Mouse (Mus musculus): ENCODE data around the gene Epn3. TPM values are rescaled to one million over a fixed set of nuclear protein-coding genes. Genes with fewer than 3 reads are reported as not detected.

Gene Epn3
- polyA plus RNA-seq, 1 experiment from 2014 or later: 0.08 TPM

- Histone ChIP-seq H3K9ac (ENCODE audit: low read depth, low read length) (no peak overlapping the region), H3K27ac (ENCODE audit: low read length) (no peak overlapping the region), H3K4me3 (ENCODE audit: low read depth, low read length) (no peak overlapping the region), H3K4me1 (ENCODE audit: control insufficient read depth, low read depth, low read length) (no peaks in the 10 kb centered on the region), H3K27me3 (ENCODE audit: control insufficient read depth, insufficient read depth, low read depth, low read length) (no peaks in the 10 kb centered on the region), H3K36me3 (ENCODE audit: control insufficient read depth, insufficient read depth) (no peaks in the 10 kb centered on the region), H3K4me2 (ENCODE audit: low read depth, low read length) (no peak overlapping the region), H3K9me3 (replicated peaks; ENCODE audit: control insufficient read depth, low read length) (no peaks in the 10 kb centered on the region)
- WGBS (ENCODE audit: insufficient replicate concordance): 66% methylated on average over 4 of the region's 4 CpGs
- ATAC-seq (ENCODE audit: low read depth): no peak
Measured at GRCm38 (mm10) chr11:94542400-94542799, 42.6 kb upstream of the Epn3 start.

- Histone ChIP-seq H3K4me1 (ENCODE audit: control insufficient read depth, low read depth, low read length) (no peaks in the 10 kb centered on the region), H3K4me2 (ENCODE audit: low read depth, low read length) (no peak overlapping the region), H3K9ac (ENCODE audit: low read depth, low read length) (no peak overlapping the region), H3K4me3 (ENCODE audit: low read depth, low read length) (no peak overlapping the region), H3K27ac (ENCODE audit: low read length) (no peak overlapping the region), H3K36me3 (ENCODE audit: control insufficient read depth, insufficient read depth) (no peaks in the 10 kb centered on the region), H3K27me3 (ENCODE audit: control insufficient read depth, insufficient read depth, low read depth, low read length) (no peaks in the 10 kb centered on the region), H3K9me3 (replicated peaks; ENCODE audit: control insufficient read depth, low read length) (no peaks in the 10 kb centered on the region)
- WGBS (ENCODE audit: insufficient replicate concordance): 64% methylated on average over 7 of the region's 7 CpGs
- no peak for ATAC-seq (ENCODE audit: low read depth)
Measured at GRCm38 (mm10) chr11:94539761-94540160, 40.0 kb upstream of the Epn3 start.

- 56% methylated on average over 8 of the region's 8 CpGs for WGBS (ENCODE audit: insufficient replicate concordance)
- no peak for ATAC-seq (ENCODE audit: low read depth)
- H3K4me1 ChIP-seq (ENCODE audit: control insufficient read depth, low read depth, low read length): no peaks in the 10 kb centered on the region
- no peaks in the 10 kb centered on the region for H3K36me3 ChIP-seq (ENCODE audit: control insufficient read depth, insufficient read depth)
- no peaks in the 10 kb centered on the region for H3K27me3 ChIP-seq (ENCODE audit: control insufficient read depth, insufficient read depth, low read depth, low read length)
- H3K9me3 ChIP-seq (replicated peaks; ENCODE audit: control insufficient read depth, low read length): no peaks in the 10 kb centered on the region
- H3K4me2 ChIP-seq (ENCODE audit: low read depth, low read length): no peak overlapping the region
- H3K4me3 ChIP-seq (ENCODE audit: low read depth, low read length): no peak overlapping the region
- no peak overlapping the region for H3K27ac ChIP-seq (ENCODE audit: low read length)
- H3K9ac ChIP-seq (ENCODE audit: low read depth, low read length): no peak overlapping the region
Measured at GRCm38 (mm10) chr11:94538733-94539292, 39.0 kb upstream of the Epn3 start.

- ATAC-seq (ENCODE audit: low read depth): no peak
- no peaks in the 10 kb centered on the region for H3K36me3 ChIP-seq (ENCODE audit: control insufficient read depth, insufficient read depth)
- no peak overlapping the region for H3K27ac ChIP-seq (ENCODE audit: low read length)
- WGBS (ENCODE audit: insufficient replicate concordance): 57% methylated on average over 8 of the region's 8 CpGs
- H3K4me1 ChIP-seq (ENCODE audit: control insufficient read depth, low read depth, low read length): no peaks in the 10 kb centered on the region
- H3K9ac ChIP-seq (ENCODE audit: low read depth, low read length): no peak overlapping the region
- H3K27me3 ChIP-seq (ENCODE audit: control insufficient read depth, insufficient read depth, low read depth, low read length): no peaks in the 10 kb centered on the region
- no peak overlapping the region for H3K4me3 ChIP-seq (ENCODE audit: low read depth, low read length)
- no peak overlapping the region for H3K4me2 ChIP-seq (ENCODE audit: low read depth, low read length)
- H3K9me3 ChIP-seq (replicated peaks; ENCODE audit: control insufficient read depth, low read length): no peaks in the 10 kb centered on the region
Measured at GRCm38 (mm10) chr11:94533171-94533570, 33.4 kb upstream of the Epn3 start.

GRCm38 (mm10) chr11:94528879-94529278 is 29.1 kb upstream of the Epn3 start:
- H3K36me3 ChIP-seq (ENCODE audit: control insufficient read depth, insufficient read depth): no peaks in the 10 kb centered on the region
- H3K4me3 ChIP-seq (ENCODE audit: low read depth, low read length): no peak overlapping the region
- H3K9me3 ChIP-seq (replicated peaks; ENCODE audit: control insufficient read depth, low read length): no peaks in the 10 kb centered on the region
- H3K27ac ChIP-seq (ENCODE audit: low read length): no peak overlapping the region
- no peak overlapping the region for H3K9ac ChIP-seq (ENCODE audit: low read depth, low read length)
- H3K4me2 ChIP-seq (ENCODE audit: low read depth, low read length): no peak overlapping the region
- 34% methylated on average over 3 of the region's 3 CpGs for WGBS (ENCODE audit: insufficient replicate concordance)
- H3K27me3 ChIP-seq (ENCODE audit: control insufficient read depth, insufficient read depth, low read depth, low read length): no peaks in the 10 kb centered on the region
- ATAC-seq (ENCODE audit: low read depth): no peak
- no peaks in the 10 kb centered on the region for H3K4me1 ChIP-seq (ENCODE audit: control insufficient read depth, low read depth, low read length)

GRCm38 (mm10) chr11:94526171-94526879 is 26.6 kb upstream of the Epn3 start:
- Histone ChIP-seq H3K4me2 (ENCODE audit: low read depth, low read length) (no peak overlapping the region), H3K4me3 (ENCODE audit: low read depth, low read length) (no peak overlapping the region), H3K9me3 (replicated peaks; ENCODE audit: control insufficient read depth, low read length) (no peaks in the 10 kb centered on the region), H3K4me1 (ENCODE audit: control insufficient read depth, low read depth, low read length) (no peaks in the 10 kb centered on the region), H3K9ac (ENCODE audit: low read depth, low read length) (no peak overlapping the region), H3K36me3 (ENCODE audit: control insufficient read depth, insufficient read depth) (no peaks in the 10 kb centered on the region), H3K27me3 (ENCODE audit: control insufficient read depth, insufficient read depth, low read depth, low read length) (no peaks in the 10 kb centered on the region), H3K27ac (ENCODE audit: low read length) (no peak overlapping the region)
- WGBS (ENCODE audit: insufficient replicate concordance): 52% methylated on average over 9 of the region's 9 CpGs
- ATAC-seq (ENCODE audit: low read depth): no peak

- WGBS (ENCODE audit: insufficient replicate concordance): 2% methylated on average over 42 of the region's 42 CpGs
- H3K4me3 ChIP-seq (ENCODE audit: low read depth, low read length): peak within 1 kb of the TSS; percentile 56
- no peaks in the 10 kb centered on the region; the same call in 1 of the 2 replicates for H3K4me1 ChIP-seq (ENCODE audit: control insufficient read depth, low read depth, low read length)
- no peak within 1 kb of the TSS for H3K9ac ChIP-seq (ENCODE audit: low read depth, low read length)
- H3K9me3 ChIP-seq (replicated peaks; ENCODE audit: control insufficient read depth, low read length): no peaks in the 10 kb centered on the region
- peak within 1 kb of the TSS; percentile 76 for H3K4me2 ChIP-seq (ENCODE audit: low read depth, low read length)
- peak; percentile 35; the same call in 1 of the 2 replicates for ATAC-seq (ENCODE audit: low read depth)
- H3K36me3 ChIP-seq (ENCODE audit: control insufficient read depth, insufficient read depth): no peaks in the 10 kb centered on the region
- no peaks in the 10 kb centered on the region for H3K27me3 ChIP-seq (ENCODE audit: control insufficient read depth, insufficient read depth, low read depth, low read length)
- no peak within 1 kb of the TSS for H3K27ac ChIP-seq (ENCODE audit: low read length)
Measured at GRCm38 (mm10) chr11:94521219-94521843, 21.6 kb upstream of the Epn3 start, which contains the start of gene Mycbpap. TSS of gene Mycbpap (minus strand) at chr11:94521742.

- Histone ChIP-seq H3K27ac (ENCODE audit: low read length) (no peak overlapping the region), H3K36me3 (ENCODE audit: control insufficient read depth, insufficient read depth) (no peaks in the 10 kb centered on the region), H3K27me3 (ENCODE audit: control insufficient read depth, insufficient read depth, low read depth, low read length) (no peaks in the 10 kb centered on the region), H3K4me2 (ENCODE audit: low read depth, low read length) (no peak overlapping the region), H3K4me3 (ENCODE audit: low read depth, low read length) (no peak overlapping the region), H3K4me1 (ENCODE audit: control insufficient read depth, low read depth, low read length) (no peaks in the 10 kb centered on the region), H3K9ac (ENCODE audit: low read depth, low read length) (no peak overlapping the region), H3K9me3 (replicated peaks; ENCODE audit: control insufficient read depth, low read length) (no peaks in the 10 kb centered on the region)
- no peak for ATAC-seq (ENCODE audit: low read depth)
- 40% methylated on average over 9 of the region's 9 CpGs for WGBS (ENCODE audit: insufficient replicate concordance)
Measured at GRCm38 (mm10) chr11:94513452-94513851, 13.7 kb upstream of the Epn3 start.

- Histone ChIP-seq H3K4me2 (ENCODE audit: low read depth, low read length) (no peak overlapping the region), H3K27me3 (ENCODE audit: control insufficient read depth, insufficient read depth, low read depth, low read length) (peaks cover 3% of the 10 kb centered on the region; the same call in 1 of the 2 replicates), H3K4me1 (ENCODE audit: control insufficient read depth, low read depth, low read length) (no peaks in the 10 kb centered on the region), H3K4me3 (ENCODE audit: low read depth, low read length) (no peak overlapping the region), H3K9ac (ENCODE audit: low read depth, low read length) (no peak overlapping the region), H3K27ac (ENCODE audit: low read length) (no peak overlapping the region), H3K36me3 (ENCODE audit: control insufficient read depth, insufficient read depth) (no peaks in the 10 kb centered on the region), H3K9me3 (replicated peaks; ENCODE audit: control insufficient read depth, low read length) (no peaks in the 10 kb centered on the region)
- 65% methylated on average over 10 of the region's 10 CpGs for WGBS (ENCODE audit: insufficient replicate concordance)
- no peak for ATAC-seq (ENCODE audit: low read depth)
Measured at GRCm38 (mm10) chr11:94508976-94509375, 9.2 kb upstream of the Epn3 start.
